Mouse (Mus musculus): ENCODE results near the gene Bhmt.

DNA sequence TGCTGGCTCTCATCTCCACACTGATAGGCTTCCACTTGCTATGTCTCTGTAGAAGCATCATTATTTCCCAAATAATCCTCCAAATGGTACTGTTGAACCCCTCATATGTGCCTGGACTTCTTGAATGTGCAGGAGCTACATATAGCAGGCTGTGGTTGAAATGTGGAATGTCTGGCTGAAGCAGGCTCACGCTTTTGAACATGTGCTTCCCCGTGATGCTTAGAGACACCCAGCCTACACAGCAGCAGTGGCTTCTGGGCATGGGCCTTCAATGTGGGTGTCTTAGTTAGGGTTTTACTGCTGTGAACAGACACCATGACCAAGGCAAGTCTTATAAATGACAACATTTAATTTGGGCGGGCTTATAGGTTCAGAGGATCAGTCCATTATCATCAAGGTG lies 30.1 kb downstream of the Bhmt start:
- TF ChIP-seq CTCF (IDR thresholded peaks at IDR 0.05; ENCODE audit: low read depth) (no peak), EP300 (IDR thresholded peaks at IDR 0.05; ENCODE audit: low read depth) (no peak)

All from heart, postnatal 0 days (tissue).